Mouse (Mus musculus): ENCODE measurements at regions not wholly inside any gene's neighbourhood (a gene's known extent, or its start where the extent isn't known, plus 50 kb on each side); places are given as distances from the start of the nearest gene placed in this dataset.

GRCm38 (mm10) chr10:42131798-42132197 lies 113.6 kb upstream of the Armc2 start:
- H3K4me3 ChIP-seq = no peak overlapping the region
- no peaks in the 10 kb centered on the region for H3K4me1 ChIP-seq (replicated peaks)
- no peak overlapping the region for H3K27ac ChIP-seq (ENCODE audit: poor library complexity, severe bottlenecking)
- WGBS = 92% methylated on average over 6 of the region's 6 CpGs
- 0 out of 2 replicates have a peak, but pooled peaks cover 3% of the 10 kb centered on the region for H3K9me3 ChIP-seq (replicated peaks)
- H3K27me3 ChIP-seq (replicated peaks) = no peaks in the 10 kb centered on the region
- ATAC-seq (ENCODE audit: insufficient number of reproducible peaks, low FRiP score) = no peak
- no peak overlapping the region for H3K4me2 ChIP-seq
- no peaks in the 10 kb centered on the region for H3K36me3 ChIP-seq
- H3K9ac ChIP-seq = no peak overlapping the region

GRCm38 (mm10) chr10:42131298-42131697 lies 113.1 kb upstream of the Armc2 start:
- Histone ChIP-seq H3K4me2 (no peak overlapping the region), H3K9me3 (replicated peaks) (0 out of 2 replicates have a peak, but pooled peaks cover 3% of the 10 kb centered on the region), H3K4me3 (no peak overlapping the region), H3K27me3 (replicated peaks) (no peaks in the 10 kb centered on the region), H3K9ac (no peak overlapping the region), H3K4me1 (replicated peaks) (no peaks in the 10 kb centered on the region), H3K27ac (ENCODE audit: poor library complexity, severe bottlenecking) (no peak overlapping the region), H3K36me3 (no peaks in the 10 kb centered on the region)
- WGBS = 63% methylated on average over 2 of the region's 2 CpGs
- no peak for ATAC-seq (ENCODE audit: insufficient number of reproducible peaks, low FRiP score)

- 84% methylated on average over 14 of the region's 14 CpGs for WGBS
- no peak overlapping the region for H3K4me3 ChIP-seq
- peaks cover 2% of the 10 kb centered on the region for H3K4me1 ChIP-seq (replicated peaks)
- H3K9ac ChIP-seq = no peak overlapping the region
- H3K4me2 ChIP-seq = no peak overlapping the region
- no peak for ATAC-seq (ENCODE audit: insufficient number of reproducible peaks, low FRiP score)
- H3K9me3 ChIP-seq (replicated peaks) = 0 out of 2 replicates have a peak, but pooled peaks cover 3% of the 10 kb centered on the region
- H3K27ac ChIP-seq (ENCODE audit: poor library complexity, severe bottlenecking) = no peak overlapping the region
- no peaks in the 10 kb centered on the region for H3K27me3 ChIP-seq (replicated peaks)
- no peaks in the 10 kb centered on the region for H3K36me3 ChIP-seq
These were observed 109.7 kb upstream of the Armc2 start for GRCm38 (mm10) chr10:42127865-42128419.

- no peak overlapping the region for H3K9ac ChIP-seq
- WGBS = 81% methylated on average over 1 of the region's 1 CpGs
- H3K27me3 ChIP-seq (replicated peaks) = no peaks in the 10 kb centered on the region
- peaks cover 13% of the 10 kb centered on the region for H3K4me1 ChIP-seq (replicated peaks)
- no peak overlapping the region for H3K4me3 ChIP-seq
- ATAC-seq (ENCODE audit: insufficient number of reproducible peaks, low FRiP score) = no peak
- no peak overlapping the region for H3K27ac ChIP-seq (ENCODE audit: poor library complexity, severe bottlenecking)
- no peaks in the 10 kb centered on the region for H3K9me3 ChIP-seq (replicated peaks)
- no peaks in the 10 kb centered on the region for H3K36me3 ChIP-seq
- H3K4me2 ChIP-seq = no peak overlapping the region
These were observed 108.6 kb upstream of the Armc2 start for GRCm38 (mm10) chr10:42126816-42127215.

GRCm38 (mm10) chr10:42122768-42123635 lies 104.8 kb upstream of the Armc2 start:
- Histone ChIP-seq H3K4me3 (no peak overlapping the region), H3K27ac (ENCODE audit: poor library complexity, severe bottlenecking) (peak overlapping the region; percentile 32), H3K27me3 (replicated peaks) (no peaks in the 10 kb centered on the region), H3K4me2 (no peak overlapping the region), H3K36me3 (no peaks in the 10 kb centered on the region), H3K9ac (no peak overlapping the region), H3K4me1 (replicated peaks) (peaks cover 22% of the 10 kb centered on the region), H3K9me3 (replicated peaks) (no peaks in the 10 kb centered on the region)
- no peak for ATAC-seq (ENCODE audit: insufficient number of reproducible peaks, low FRiP score)
- WGBS = 46% methylated on average over 7 of the region's 7 CpGs

- Histone ChIP-seq H3K27me3 (replicated peaks) (no peaks in the 10 kb centered on the region), H3K4me3 (no peak overlapping the region), H3K4me1 (replicated peaks) (peaks cover 22% of the 10 kb centered on the region), H3K9me3 (replicated peaks) (no peaks in the 10 kb centered on the region), H3K27ac (ENCODE audit: poor library complexity, severe bottlenecking) (no peak overlapping the region), H3K9ac (no peak overlapping the region), H3K36me3 (no peaks in the 10 kb centered on the region), H3K4me2 (no peak overlapping the region)
- no peak for ATAC-seq (ENCODE audit: insufficient number of reproducible peaks, low FRiP score)
- WGBS = 54% methylated on average over 4 of the region's 4 CpGs
These were observed 103.7 kb upstream of the Armc2 start for GRCm38 (mm10) chr10:42121984-42122383.

- Histone ChIP-seq H3K4me3 (no peak overlapping the region), H3K4me1 (replicated peaks) (peaks cover 31% of the 10 kb centered on the region), H3K4me2 (no peak overlapping the region), H3K9me3 (replicated peaks) (no peaks in the 10 kb centered on the region), H3K27me3 (replicated peaks) (no peaks in the 10 kb centered on the region), H3K36me3 (no peaks in the 10 kb centered on the region), H3K27ac (ENCODE audit: poor library complexity, severe bottlenecking) (peak overlapping the region; percentile 34; the same call in 1 of the 2 replicates), H3K9ac (no peak overlapping the region)
- 68% methylated on average over 12 of the region's 12 CpGs for WGBS
- no peak for ATAC-seq (ENCODE audit: insufficient number of reproducible peaks, low FRiP score)
These were observed 101.1 kb upstream of the Armc2 start for GRCm38 (mm10) chr10:42119326-42119725.

GRCm38 (mm10) chr10:42118361-42119188 lies 100.3 kb upstream of the Armc2 start:
- no peak for ATAC-seq (ENCODE audit: insufficient number of reproducible peaks, low FRiP score)
- Histone ChIP-seq H3K27ac (ENCODE audit: poor library complexity, severe bottlenecking) (peak overlapping the region; percentile 34; the same call in 1 of the 2 replicates), H3K27me3 (replicated peaks) (no peaks in the 10 kb centered on the region)

GRCm38 (mm10) chr10:42117523-42117922 lies 99.3 kb upstream of the Armc2 start:
- WGBS = 88% methylated on average over 5 of the region's 5 CpGs
- Histone ChIP-seq H3K4me2 (no peak overlapping the region), H3K27ac (ENCODE audit: poor library complexity, severe bottlenecking) (no peak overlapping the region), H3K36me3 (no peaks in the 10 kb centered on the region), H3K9me3 (replicated peaks) (peaks cover 7% of the 10 kb centered on the region), H3K27me3 (replicated peaks) (no peaks in the 10 kb centered on the region), H3K9ac (no peak overlapping the region), H3K4me3 (no peak overlapping the region), H3K4me1 (replicated peaks) (peaks cover 25% of the 10 kb centered on the region)
- ATAC-seq (ENCODE audit: insufficient number of reproducible peaks, low FRiP score) = no peak

More at GRCm38 (mm10) chr10:42118361-42119188, 100.3 kb upstream of the Armc2 start:
- H3K4me1 ChIP-seq (replicated peaks) = peaks cover 31% of the 10 kb centered on the region
- no peak overlapping the region for H3K9ac ChIP-seq
- peaks cover 2% of the 10 kb centered on the region for H3K9me3 ChIP-seq (replicated peaks)
- no peak overlapping the region for H3K4me2 ChIP-seq
- H3K4me3 ChIP-seq = no peak overlapping the region
- WGBS = 79% methylated on average over 13 of the region's 13 CpGs
- H3K36me3 ChIP-seq = no peaks in the 10 kb centered on the region

GRCm38 (mm10) chr10:42115920-42116298 lies 97.7 kb upstream of the Armc2 start:
- H3K4me3 ChIP-seq = no peak overlapping the region
- no peaks in the 10 kb centered on the region for H3K36me3 ChIP-seq
- H3K27me3 ChIP-seq (replicated peaks) = no peaks in the 10 kb centered on the region
- 70% methylated on average over 4 of the region's 4 CpGs for WGBS
- peaks cover 7% of the 10 kb centered on the region for H3K9me3 ChIP-seq (replicated peaks)
- no peak overlapping the region for H3K27ac ChIP-seq (ENCODE audit: poor library complexity, severe bottlenecking)
- H3K4me2 ChIP-seq = no peak overlapping the region
- peaks cover 11% of the 10 kb centered on the region for H3K4me1 ChIP-seq (replicated peaks)
- H3K9ac ChIP-seq = no peak overlapping the region
- no peak for ATAC-seq (ENCODE audit: insufficient number of reproducible peaks, low FRiP score)
